Mouse (Mus musculus): ENCODE results near the gene Kcnq1.

Gene Kcnq1

GRCm38 (mm10) chr7:143106062-143106461, at the start of gene Kcnq1:
Gene Kcnq1 (plus strand): TSS chr7:143106362.
- DNase-seq (ENCODE audit: extremely low spot score), result no peak

DNA sequence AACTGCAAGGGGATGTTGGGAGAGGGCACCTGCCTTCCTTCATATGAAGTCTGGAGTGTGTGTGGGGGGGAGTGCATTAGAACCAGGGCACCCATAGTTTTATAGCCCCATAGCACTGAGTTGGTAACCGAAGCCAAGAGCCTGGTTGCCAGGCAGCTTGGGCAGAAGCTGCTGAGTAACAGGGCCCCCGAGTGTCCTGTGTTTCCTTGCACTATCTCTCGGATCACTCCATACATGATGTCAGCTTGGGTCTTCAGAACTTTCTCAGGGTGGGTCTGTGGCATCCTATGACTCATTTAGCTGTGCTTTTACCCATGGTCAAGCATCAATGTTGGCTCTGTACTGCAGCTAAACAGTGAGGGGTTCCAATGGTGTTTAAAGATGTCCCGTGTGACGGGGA, 49.1 kb upstream of the Kcnq1 start:
- no peak for DNase-seq (ENCODE audit: extremely low spot score)

DNA sequence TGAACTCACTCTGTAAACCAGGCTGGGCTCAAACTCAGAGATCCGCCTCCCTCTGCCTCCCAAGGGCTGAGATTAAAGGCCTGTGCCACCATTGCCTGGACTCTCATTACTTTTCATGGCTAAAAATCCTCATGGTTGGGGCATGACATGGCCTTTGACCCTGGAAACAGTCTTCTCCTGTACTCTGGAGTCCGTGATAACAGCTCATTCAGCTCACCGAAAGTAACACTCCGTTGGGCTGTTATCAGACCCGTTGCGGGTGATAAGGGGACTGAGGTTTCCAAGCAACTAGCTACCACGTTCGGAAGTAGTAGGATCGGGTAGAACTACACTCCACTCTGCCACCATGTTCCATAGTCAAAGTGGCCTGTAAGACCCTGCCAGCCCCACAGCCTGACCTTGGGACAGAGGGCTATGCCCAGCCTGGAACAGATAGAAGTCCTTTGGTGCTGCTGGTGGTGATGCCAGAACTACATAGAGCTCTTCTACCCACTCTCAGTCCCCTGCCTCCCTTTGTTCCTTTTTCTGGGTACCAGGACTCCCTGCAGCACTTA, 48.4 kb upstream of the Kcnq1 start:
- no peak for DNase-seq (ENCODE audit: extremely low spot score)

DNA sequence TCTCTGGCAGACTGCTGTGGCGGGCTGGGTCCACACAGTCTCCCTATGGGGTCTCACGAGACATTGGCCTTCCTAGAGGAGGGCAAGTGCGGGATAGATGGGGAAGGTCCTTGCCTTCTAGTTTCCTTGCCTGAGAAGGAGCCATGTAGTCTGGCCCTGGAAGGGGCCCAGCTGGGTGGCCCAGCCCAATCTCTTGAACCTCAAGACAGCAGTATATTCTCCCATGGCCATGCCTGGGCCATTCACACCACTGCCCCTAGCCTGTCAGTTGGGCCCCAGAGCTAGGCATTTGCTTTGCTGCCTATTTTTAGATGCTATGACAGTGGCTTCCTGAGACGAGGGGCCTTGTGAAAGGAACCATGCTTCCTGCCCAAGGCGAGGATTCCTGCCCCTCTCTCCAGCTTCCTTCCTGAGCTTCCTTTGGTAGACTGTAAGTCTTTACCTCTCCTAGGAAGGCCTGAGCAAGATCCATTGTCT, 47.9 kb upstream of the Kcnq1 start:
- no peak for DNase-seq (ENCODE audit: extremely low spot score)

DNA sequence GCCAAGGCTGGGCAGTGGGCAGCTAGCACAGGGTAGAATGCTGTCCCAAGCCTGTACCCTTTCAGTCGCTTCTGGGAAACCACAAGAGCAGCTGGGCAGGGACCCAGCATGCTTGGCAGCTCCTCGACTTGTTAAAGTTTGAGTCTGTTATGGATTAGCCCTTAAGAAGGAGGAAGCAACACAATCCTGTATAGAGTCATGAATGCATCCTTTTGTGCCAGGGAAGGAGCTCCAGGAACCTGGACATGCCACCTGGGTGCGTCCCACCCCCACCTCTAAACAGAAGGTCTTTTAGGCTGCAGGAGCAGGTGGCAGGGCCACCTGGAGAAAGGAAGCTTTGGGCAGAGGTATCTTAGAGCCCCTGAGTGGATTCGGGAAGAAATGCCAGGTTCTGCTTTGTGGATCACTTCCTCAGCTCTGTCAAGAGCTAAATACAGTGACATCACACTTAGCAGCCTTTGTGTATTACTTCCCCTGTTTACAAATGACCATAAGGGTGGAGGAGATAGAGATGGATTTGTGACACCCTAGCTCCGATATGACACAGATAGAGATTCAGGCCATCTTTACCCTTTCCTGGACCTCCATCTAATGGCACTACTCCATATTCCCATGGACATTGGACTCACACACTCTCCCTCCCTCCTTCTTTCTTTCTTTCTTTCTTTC, 46.8 kb upstream of the Kcnq1 start:
- DNase-seq (ENCODE audit: extremely low spot score), result no peak

GRCm38 (mm10) chr7:143062704-143063103, 43.5 kb upstream of the Kcnq1 start:
- DNase-seq (ENCODE audit: extremely low spot score), result no peak

- no peak for DNase-seq (ENCODE audit: extremely low spot score)
Measured at GRCm38 (mm10) chr7:143064226-143064625, 41.9 kb upstream of the Kcnq1 start.

GRCm38 (mm10) chr7:143065692-143066091, 40.5 kb upstream of the Kcnq1 start:
- DNase-seq (ENCODE audit: extremely low spot score), result no peak

- no peak for DNase-seq (ENCODE audit: extremely low spot score)
Measured at GRCm38 (mm10) chr7:143067469-143067868, 38.7 kb upstream of the Kcnq1 start.

- DNase-seq (ENCODE audit: extremely low spot score), result no peak
Measured at GRCm38 (mm10) chr7:143067897-143068296, 38.3 kb upstream of the Kcnq1 start.

DNA sequence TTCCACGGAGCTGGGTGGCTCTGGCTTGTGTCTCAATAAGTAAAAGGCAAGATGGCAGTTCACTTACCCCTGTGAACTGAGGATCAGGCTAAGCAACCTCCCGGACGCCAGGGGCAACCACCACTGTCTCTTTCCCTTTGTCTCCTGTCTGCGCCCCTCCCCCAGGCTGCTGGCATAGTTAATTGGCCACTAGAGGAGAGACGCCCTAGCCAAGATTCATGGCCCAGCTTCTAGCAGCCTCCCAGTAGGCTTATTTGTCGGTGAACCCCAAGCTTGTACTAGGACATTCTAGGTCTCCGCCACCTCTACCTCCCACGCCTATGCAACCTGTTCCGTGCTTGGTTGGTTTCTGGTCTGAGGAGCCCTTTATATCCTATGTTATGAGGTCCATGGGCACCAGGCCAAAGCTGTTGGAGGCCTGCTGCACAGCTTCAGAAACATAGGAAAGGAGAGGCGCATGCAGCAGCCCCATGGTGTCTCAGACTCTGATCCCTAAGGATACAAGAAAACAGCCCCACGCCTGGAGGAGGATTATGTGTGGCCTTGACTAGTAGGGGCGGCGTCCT, 37.8 kb upstream of the Kcnq1 start:
- DNase-seq (ENCODE audit: extremely low spot score), result peak; percentile 40

GRCm38 (mm10) chr7:143068882-143069591, 37.1 kb upstream of the Kcnq1 start, which contains the start of gene Tssc4:
Gene Tssc4 (plus strand): TSS chr7:143069249.
- peak; percentile 98 for DNase-seq (ENCODE audit: extremely low spot score)

- no peak for DNase-seq (ENCODE audit: extremely low spot score)
Measured at GRCm38 (mm10) chr7:143069751-143070400, 36.3 kb upstream of the Kcnq1 start.

DNA sequence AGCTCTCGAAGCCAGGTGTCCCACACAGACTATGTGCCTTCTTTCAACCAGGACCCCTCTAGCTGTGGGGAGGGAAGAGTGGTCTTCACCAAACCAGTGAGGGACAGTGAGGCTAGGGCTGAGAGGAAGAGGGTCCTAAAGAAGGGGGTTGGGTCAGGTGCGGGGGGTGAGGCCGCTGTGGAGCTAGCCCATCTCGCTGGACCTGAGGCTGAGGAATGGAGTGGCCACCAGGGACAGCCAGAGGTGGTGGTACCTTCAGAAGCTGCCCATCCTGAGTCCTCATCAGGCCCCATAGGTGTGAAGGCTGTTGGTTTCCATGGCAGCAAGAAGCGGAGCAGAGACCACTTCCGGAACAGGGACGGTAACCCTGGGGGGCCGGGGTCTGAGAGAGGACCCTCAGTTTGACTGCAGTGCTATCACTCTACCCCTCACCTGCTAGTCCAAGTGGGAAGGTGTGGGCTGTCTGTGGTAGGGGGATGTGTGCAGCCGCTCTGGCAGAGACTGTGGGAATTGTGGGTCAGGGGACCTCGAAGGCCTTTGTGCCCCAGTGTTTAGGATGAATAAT, 35.6 kb upstream of the Kcnq1 start:
- no peak for DNase-seq (ENCODE audit: extremely low spot score)

GRCm38 (mm10) chr7:143072605-143073004, 33.6 kb upstream of the Kcnq1 start:
- DNase-seq (ENCODE audit: extremely low spot score), result no peak

DNA sequence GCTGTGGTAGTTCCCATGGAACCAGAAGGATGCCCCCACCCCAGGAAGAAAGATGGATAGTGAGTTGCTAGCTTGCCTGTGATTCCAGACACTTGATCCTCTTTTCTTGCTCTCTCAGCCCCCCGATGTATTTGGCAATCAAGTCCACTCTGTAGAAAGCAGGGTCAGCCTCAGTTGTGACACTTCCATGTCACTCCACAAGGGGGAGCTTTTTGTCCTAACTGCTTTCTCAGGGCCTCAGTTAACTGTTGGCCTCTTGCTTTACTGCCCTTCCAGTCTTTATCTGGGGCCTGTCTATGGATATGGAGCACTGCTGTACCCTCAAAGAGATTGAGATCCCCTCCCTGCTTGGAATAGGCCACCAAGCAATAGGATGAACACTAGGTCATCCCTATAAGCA, 33.1 kb upstream of the Kcnq1 start:
- peak; percentile 44 for DNase-seq (ENCODE audit: extremely low spot score)

DNA sequence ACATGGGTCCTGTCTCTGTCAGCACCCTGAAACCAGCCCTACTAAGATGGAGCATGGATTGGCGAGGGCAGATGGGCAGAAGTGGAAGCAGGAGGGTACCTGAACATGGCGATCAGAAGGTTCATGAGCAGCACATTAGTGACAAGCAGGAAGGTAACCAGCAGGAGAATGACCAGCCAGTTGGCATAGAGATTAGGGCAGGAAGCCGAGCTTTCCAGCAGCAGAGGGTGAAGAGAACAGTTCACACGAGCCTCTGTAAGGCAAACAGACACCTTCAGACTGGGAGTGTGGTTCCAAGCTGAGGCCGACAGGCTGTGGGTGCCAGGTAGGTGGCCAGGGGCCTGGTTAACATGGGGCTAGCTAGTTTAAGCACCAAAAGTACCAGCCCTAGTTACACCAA, 30.8 kb upstream of the Kcnq1 start:
- no peak for DNase-seq (ENCODE audit: extremely low spot score)

DNA sequence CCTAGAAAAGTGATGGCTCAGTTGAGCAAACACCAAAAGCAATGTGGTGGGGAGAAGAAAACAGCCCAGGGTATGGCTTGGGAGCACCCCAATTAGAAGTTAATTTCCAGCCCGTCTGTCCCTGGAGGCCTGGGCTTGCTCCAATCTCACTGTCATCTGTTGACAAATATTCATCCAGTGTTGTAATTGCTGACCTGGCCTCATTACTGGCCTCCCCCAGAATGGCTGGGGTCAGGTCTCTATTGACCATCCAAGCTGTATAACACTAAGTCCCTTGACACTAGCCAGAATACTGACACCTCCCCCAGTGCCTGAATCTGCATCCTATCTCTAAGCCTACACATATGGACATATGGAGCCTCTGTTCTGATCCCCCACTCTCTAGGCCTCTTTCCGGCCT, 28.8 kb upstream of the Kcnq1 start:
- no peak for DNase-seq (ENCODE audit: extremely low spot score)

DNA sequence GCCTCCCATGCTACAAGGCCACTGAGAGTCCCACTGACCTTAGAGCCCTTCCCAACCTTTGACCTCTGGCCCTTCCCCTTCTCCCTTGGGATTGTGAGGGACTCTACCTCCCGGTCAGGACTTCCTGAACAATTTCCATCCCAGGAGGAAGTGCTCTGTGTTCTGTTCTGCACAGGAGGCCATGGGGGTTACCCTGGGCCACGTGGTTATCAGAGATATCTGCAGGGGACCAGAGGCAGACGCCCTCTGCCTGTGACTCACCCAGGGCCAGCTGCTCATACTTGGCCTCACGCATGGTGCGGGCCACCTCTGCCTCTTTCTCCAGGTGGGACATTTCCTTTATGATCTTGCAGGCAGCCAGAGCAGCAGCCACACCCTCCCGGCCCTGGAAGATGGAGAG, 24.1 kb upstream of the Kcnq1 start:
- no peak for DNase-seq (ENCODE audit: extremely low spot score)

DNA sequence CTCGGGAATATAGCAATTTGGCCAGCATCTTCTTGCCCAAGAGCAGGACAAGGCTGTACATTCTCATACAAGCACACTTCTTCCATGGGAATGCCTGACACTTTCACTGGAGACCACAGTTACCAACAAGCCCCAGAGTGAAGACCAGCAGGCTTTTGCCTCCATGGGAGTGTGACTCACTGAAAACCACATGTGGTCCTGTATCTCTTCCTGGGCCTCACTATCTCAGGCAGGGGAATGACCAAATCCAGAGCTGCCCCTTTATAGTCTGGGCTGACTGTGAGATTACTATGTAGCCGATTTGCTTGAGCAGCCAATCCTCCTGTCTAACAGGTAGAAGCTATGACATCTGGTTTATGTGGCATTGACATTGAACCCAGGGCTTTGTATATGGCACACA, 22.5 kb upstream of the Kcnq1 start:
- no peak for DNase-seq (ENCODE audit: extremely low spot score)

GRCm38 (mm10) chr7:143086366-143086765, 19.8 kb upstream of the Kcnq1 start:
- peak; percentile 64 for DNase-seq (ENCODE audit: extremely low spot score)

GRCm38 (mm10) chr7:143087070-143087579, 19.0 kb upstream of the Kcnq1 start:
- peak; percentile 47 for DNase-seq (ENCODE audit: extremely low spot score)
